35 mouse cellular contexts compared by ENCODE assay signal in the genomic region with DNA sequence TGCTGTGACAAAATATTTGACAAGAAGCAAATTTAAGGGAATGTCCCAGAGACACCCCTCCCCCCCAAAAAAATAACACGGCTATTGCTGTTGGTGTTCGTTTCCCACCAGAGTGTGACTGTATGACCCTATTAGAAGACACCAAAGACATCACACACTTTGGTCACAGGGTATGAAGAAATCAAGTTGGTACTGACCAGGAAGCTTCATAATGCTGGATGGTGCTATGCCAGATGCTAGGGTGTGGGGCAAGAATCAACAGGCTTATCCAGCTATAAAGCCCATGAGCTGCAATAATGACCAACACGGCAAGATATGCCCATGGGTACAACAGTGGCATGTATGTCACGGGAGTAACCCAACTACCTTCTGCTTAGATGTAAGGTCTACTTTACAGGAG.
"Had no signal": no experiment of that assay in that cellular context is flagged by ENCODE, and none has a peak within 500 bp of the region (broad histone marks: within the 10 kb centered on the region; RNA-seq: fewer than 3 reads in every experiment).

No protein-coding gene starts in this region.

- ATAC-seq: hindbrain, embryonic 16.5 days; hindbrain, postnatal 0 days; inflammation-experienced regulatory T-cells, adult 6 months; intestine, embryonic 15.5 days; intestine, embryonic 16.5 days; intestine, postnatal 0 days had no signal

- H3K27ac ChIP-seq: heart, embryonic 10.5 days; heart, embryonic 13.5 days; heart, embryonic 15.5 days; hindbrain, embryonic 10.5 days; hindbrain, embryonic 12.5 days; hindbrain, embryonic 13.5 days; hindbrain, embryonic 14.5 days; hindbrain, embryonic 15.5 days; hindbrain, postnatal 0 days; intestine, embryonic 15.5 days; kidney, embryonic 15.5 days; kidney, postnatal 0 days; layer of hippocampus, adult 2 months had no signal

- H3K9ac ChIP-seq: heart, embryonic 12.5 days; heart, embryonic 13.5 days; heart, embryonic 15.5 days; hindbrain, embryonic 12.5 days; hindbrain, embryonic 13.5 days; hindbrain, embryonic 14.5 days; hindbrain, embryonic 15.5 days; intestine, embryonic 15.5 days; kidney, embryonic 15.5 days had no signal

- H3K9me3 ChIP-seq: heart, embryonic 10.5 days; heart, embryonic 12.5 days; heart, embryonic 13.5 days; heart, embryonic 15.5 days; hindbrain, embryonic 10.5 days; hindbrain, embryonic 12.5 days; hindbrain, embryonic 13.5 days; hindbrain, embryonic 15.5 days; intestine, embryonic 15.5 days; kidney, embryonic 15.5 days had no signal

- H3K27me3 ChIP-seq: heart, embryonic 12.5 days; heart, embryonic 13.5 days; heart, embryonic 15.5 days; hindbrain, embryonic 12.5 days; hindbrain, embryonic 13.5 days; hindbrain, embryonic 15.5 days; intestine, embryonic 15.5 days; kidney, embryonic 15.5 days had no signal

- H3K4me3 ChIP-seq: heart, embryonic 10.5 days; heart, embryonic 12.5 days; heart, embryonic 13.5 days; heart, embryonic 15.5 days; hindbrain, embryonic 10.5 days; hindbrain, embryonic 12.5 days; hindbrain, embryonic 13.5 days; hindbrain, embryonic 15.5 days; intestine, embryonic 15.5 days; kidney, embryonic 15.5 days; layer of hippocampus, adult 2 months had no signal

- H3K4me2 ChIP-seq: heart, embryonic 11.5 days; heart, embryonic 12.5 days; heart, embryonic 13.5 days; heart, embryonic 15.5 days; hindbrain, embryonic 12.5 days; hindbrain, embryonic 13.5 days; hindbrain, embryonic 14.5 days; hindbrain, embryonic 15.5 days; intestine, embryonic 15.5 days; kidney, embryonic 15.5 days had no signal

- DNase-seq: heart, postnatal 10 days; heart, postnatal 14 days; heart, postnatal 36 days; heart, postnatal 4 days; kidney, adult 11 months; kidney, adult 18-20 months; kidney, adult 2 months; kidney, adult 8-10 months; kidney, adult 9 months; kidney, postnatal 10 days; kidney, postnatal 14 days; kidney, postnatal 25 days; kidney, postnatal 36 days; kidney, postnatal 4 days; layer of hippocampus, adult 9-11 months; layer of hippocampus, postnatal 36 days had no signal

- H3K36me3 ChIP-seq: heart, embryonic 10.5 days; heart, embryonic 12.5 days; heart, embryonic 13.5 days; heart, embryonic 15.5 days; hindbrain, embryonic 10.5 days; hindbrain, embryonic 12.5 days; hindbrain, embryonic 13.5 days; hindbrain, embryonic 15.5 days; intestine, embryonic 15.5 days; kidney, embryonic 15.5 days had no signal

- H3K4me1 ChIP-seq: intestine, embryonic 15.5 days had no signal
